Mouse (Mus musculus): ENCODE results near the gene Rasgef1c.

DNA sequence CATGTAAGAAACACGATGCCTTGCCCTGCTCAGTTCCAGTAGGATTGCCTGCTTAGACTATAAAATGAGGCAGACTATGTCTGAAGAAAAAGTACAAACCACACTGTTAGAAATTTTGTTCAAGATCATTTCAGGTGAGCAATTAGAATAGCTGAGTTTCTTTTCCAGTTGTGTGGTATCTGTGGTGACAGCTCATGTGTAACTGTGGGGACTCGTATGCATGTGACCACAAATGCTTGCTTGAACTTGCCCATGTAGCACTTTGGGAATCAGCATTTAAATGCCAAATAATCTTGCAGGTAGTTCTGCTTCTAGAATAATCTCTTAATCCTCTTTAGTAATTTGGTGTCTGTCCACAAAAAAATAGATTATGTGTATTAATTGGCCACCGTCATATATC, 18.2 kb upstream of the Rasgef1c start:
- TF ChIP-seq EP300 (IDR thresholded peaks at IDR 0.05; ENCODE audit: low read depth) (no peak), CTCF (IDR thresholded peaks at IDR 0.05; ENCODE audit: low read depth) (no peak)

Measured in liver, embryonic 14.5 days (tissue).